Mouse (Mus musculus): Measurements from ENCODE around the gene Mier2.

DNA sequence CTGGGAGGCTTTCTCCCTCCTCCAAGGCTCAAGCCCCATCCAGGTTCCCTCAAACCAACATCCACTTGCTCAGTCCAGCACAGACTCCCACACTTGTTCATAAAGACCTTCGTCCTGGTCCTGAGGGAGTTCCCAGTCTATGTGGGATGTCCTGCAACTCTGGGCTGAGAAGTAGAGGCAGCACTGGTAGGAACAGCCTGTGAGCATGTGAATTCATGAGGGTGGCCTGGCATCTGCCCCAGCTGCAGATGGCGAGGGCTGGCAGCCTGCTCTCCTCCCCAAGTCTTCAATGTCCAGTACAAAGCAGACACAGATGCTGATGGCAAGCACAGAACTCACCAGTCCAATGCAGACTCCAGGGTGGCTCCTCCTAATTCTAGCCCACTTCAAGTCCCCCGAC lies 16.7 kb downstream of the Mier2 start:
- TF ChIP-seq USF1 (IDR thresholded peaks at IDR 0.05; ENCODE audit: low read depth) (no peak), MYOG (IDR thresholded peaks at IDR 0.05; ENCODE audit: control insufficient read depth in 1 of 3, insufficient read depth in 1 of 3, insufficient read length in 2 of 3, low read depth in 2 of 3) (no peak), CEBPB (IDR thresholded peaks at IDR 0.05; ENCODE audit: insufficient read depth, poor library complexity, severe bottlenecking) (no peak), POLR2A (IDR thresholded peaks at IDR 0.05; ENCODE audit: insufficient read length, low read depth) (no peak)
